Mouse (Mus musculus): ENCODE measurements around the gene Armc3. TPM values are rescaled to one million over a fixed set of nuclear protein-coding genes. Genes with fewer than 3 reads are reported as not detected.

Armc3 gene
- total RNA-seq (2021) = under 1 TPM; 0.39 to 0.66 TPM

- peak; percentile 40 to 65 for DNase-seq (ENCODE audit: extremely low spot score in 1 of 2, low spot score in 1 of 2)
Measured at GRCm38 (mm10) chr2:19198452-19199365, at the start of gene Armc3. Gene Armc3, plus strand, starts transcription at chr2:19199302.

- DNase-seq (ENCODE audit: extremely low spot score in 1 of 2, low spot score in 1 of 2) = no peak
Measured at GRCm38 (mm10) chr2:19152687-19153086, 46.4 kb upstream of the Armc3 start.

GRCm38 (mm10) chr2:19156176-19156575, 42.9 kb upstream of the Armc3 start:
- DNase-seq (ENCODE audit: extremely low spot score in 1 of 2, low spot score in 1 of 2) = no peak

- DNase-seq (ENCODE audit: extremely low spot score in 1 of 2, low spot score in 1 of 2) = no peak
Measured at GRCm38 (mm10) chr2:19159539-19159938, 39.6 kb upstream of the Armc3 start.

GRCm38 (mm10) chr2:19160368-19161114, 38.6 kb upstream of the Armc3 start:
- DNase-seq (ENCODE audit: extremely low spot score in 1 of 2, low spot score in 1 of 2) = no peak

- no peak for DNase-seq (ENCODE audit: extremely low spot score in 1 of 2, low spot score in 1 of 2)
Measured at GRCm38 (mm10) chr2:19164234-19164633, 34.9 kb upstream of the Armc3 start.

- DNase-seq (ENCODE audit: extremely low spot score in 1 of 2, low spot score in 1 of 2) = no peak
Measured at GRCm38 (mm10) chr2:19176827-19177236, 22.3 kb upstream of the Armc3 start.

GRCm38 (mm10) chr2:19199366-19199853, 308 bp downstream of the Armc3 start:
- no peak for DNase-seq (ENCODE audit: extremely low spot score in 1 of 2, low spot score in 1 of 2)

GRCm38 (mm10) chr2:19200112-19200511, 1.0 kb downstream of the Armc3 start:
- DNase-seq (ENCODE audit: extremely low spot score in 1 of 2, low spot score in 1 of 2) = no peak

- DNase-seq (ENCODE audit: extremely low spot score in 1 of 2, low spot score in 1 of 2) = no peak
Measured at GRCm38 (mm10) chr2:19201682-19202081, 2.6 kb downstream of the Armc3 start.

- DNase-seq (ENCODE audit: extremely low spot score in 1 of 2, low spot score in 1 of 2) = no peak
Measured at GRCm38 (mm10) chr2:19234305-19234704, 35.2 kb downstream of the Armc3 start.

- DNase-seq (ENCODE audit: extremely low spot score in 1 of 2, low spot score in 1 of 2) = no peak
Measured at GRCm38 (mm10) chr2:19235193-19235592, 36.1 kb downstream of the Armc3 start.

GRCm38 (mm10) chr2:19235614-19236013, 36.5 kb downstream of the Armc3 start:
- DNase-seq (ENCODE audit: extremely low spot score in 1 of 2, low spot score in 1 of 2) = no peak

- no peak for DNase-seq (ENCODE audit: extremely low spot score in 1 of 2, low spot score in 1 of 2)
Measured at GRCm38 (mm10) chr2:19238771-19239170, 39.7 kb downstream of the Armc3 start.

GRCm38 (mm10) chr2:19249611-19250010, 50.5 kb downstream of the Armc3 start:
- DNase-seq (ENCODE audit: extremely low spot score in 1 of 2, low spot score in 1 of 2) = no peak

GRCm38 (mm10) chr2:19255037-19255436, 55.9 kb downstream of the Armc3 start:
- DNase-seq (ENCODE audit: extremely low spot score in 1 of 2, low spot score in 1 of 2) = no peak

GRCm38 (mm10) chr2:19257255-19257654, 58.2 kb downstream of the Armc3 start:
- DNase-seq (ENCODE audit: extremely low spot score in 1 of 2, low spot score in 1 of 2) = no peak

- no peak for DNase-seq (ENCODE audit: extremely low spot score in 1 of 2, low spot score in 1 of 2)
Measured at GRCm38 (mm10) chr2:19260399-19260798, 61.3 kb downstream of the Armc3 start.

GRCm38 (mm10) chr2:19263375-19263774, 64.3 kb downstream of the Armc3 start:
- no peak for DNase-seq (ENCODE audit: extremely low spot score in 1 of 2, low spot score in 1 of 2)

GRCm38 (mm10) chr2:19265834-19266233, 66.7 kb downstream of the Armc3 start:
- no peak for DNase-seq (ENCODE audit: extremely low spot score in 1 of 2, low spot score in 1 of 2)

GRCm38 (mm10) chr2:19267396-19267795, 68.3 kb downstream of the Armc3 start:
- DNase-seq (ENCODE audit: extremely low spot score in 1 of 2, low spot score in 1 of 2) = no peak
